ENCODE assay signal across 9 mouse cellular contexts in the genomic region with DNA sequence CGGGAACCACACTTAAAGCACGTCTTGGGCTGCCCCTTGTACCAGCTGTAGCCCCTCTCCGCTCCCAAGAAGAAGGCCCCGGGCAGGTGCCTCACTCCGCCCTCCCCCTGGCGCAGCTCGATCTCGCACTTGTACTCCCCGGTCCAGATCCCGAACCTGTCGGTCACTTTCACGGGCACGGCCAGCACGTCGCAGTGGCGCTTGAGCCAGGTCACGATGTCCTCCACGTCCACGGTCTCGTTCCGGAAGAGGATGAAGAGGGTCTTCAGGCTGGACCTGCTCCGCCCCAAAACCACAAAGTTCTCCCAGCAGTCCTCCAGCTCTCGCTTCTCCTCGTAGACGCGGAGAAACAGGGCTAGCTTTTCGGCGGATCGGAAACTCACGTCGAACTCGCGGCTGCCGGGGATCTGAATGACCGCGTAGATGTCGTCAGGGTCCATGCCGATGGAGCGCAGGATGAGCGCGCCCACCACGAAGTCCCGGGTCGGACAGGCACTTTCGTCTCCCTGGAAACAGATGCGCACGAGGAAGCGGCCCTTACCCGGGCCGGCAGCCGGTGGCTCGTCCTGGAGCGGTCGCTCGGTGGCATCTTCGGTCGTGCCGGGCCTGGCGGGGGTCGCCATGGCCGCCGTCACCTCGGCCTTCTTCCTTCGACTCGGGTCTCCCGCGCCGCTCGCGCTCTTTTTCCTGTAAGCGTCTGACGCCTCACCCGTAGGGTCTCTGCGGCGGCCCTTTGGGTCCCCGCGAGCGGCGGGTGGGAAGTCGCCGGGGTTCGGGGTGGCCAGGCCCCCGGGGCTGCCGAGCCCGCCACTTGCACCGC. TPM values are rescaled to one million over a fixed set of nuclear protein-coding genes. Genes with fewer than 3 reads are reported as not detected.
DNase-seq lines count a peak whose midpoint lies in the region; ATAC-seq lines count a peak whose summit lies in the region.
"Had no signal": no experiment of that assay in that cellular context is flagged by ENCODE, and none has a peak within 500 bp of the region (broad histone marks: within the 10 kb centered on the region; RNA-seq: fewer than 3 reads in every experiment).

No protein-coding gene starts in this region.

- H3K9me3 ChIP-seq in heart, embryonic 12.5 days (replicated peaks) = peaks cover 7% of the 10 kb centered on the region; the same call in 1 of the 2 replicates

- peak overlapping the region; percentile 99 for H3K27ac ChIP-seq in heart, embryonic 12.5 days (ENCODE audit: poor library complexity, severe bottlenecking)

- DNase-seq in adrenal gland, postnatal 14 days = peak; percentile 53
- no peak for DNase-seq in adrenal gland, postnatal 4 days (ENCODE audit: low spot score in 2 of 2)
- peak; percentile 63 to 66 for DNase-seq in cerebellum, postnatal 25 days
- DNase-seq in kidney, postnatal 10 days = peak; percentile 66
- DNase-seq in spleen, postnatal 4 days (ENCODE audit: low spot score in 2 of 2) = peak; percentile 38 to 75

- ATAC-seq in CD4-positive, CD25-positive, alpha-beta regulatory T cell, adult 4 months = peak; percentile 42
- no peak for ATAC-seq in heart, embryonic 12.5 days (ENCODE audit: insufficient number of reproducible peaks, low FRiP score)
- ATAC-seq in megakaryocyte, adult 5-6 weeks (ENCODE audit: poor library complexity, severe bottlenecking) = peak; percentile 38

- peaks cover 42% of the 10 kb centered on the region for H3K4me1 ChIP-seq in heart, embryonic 12.5 days (replicated peaks)

- H3K4me2 ChIP-seq in heart, embryonic 12.5 days = peak overlapping the region; percentile 100

- under 1% methylated on average over 86 of the region's 86 CpGs for WGBS in heart, embryonic 12.5 days

- H3K36me3 ChIP-seq in heart, embryonic 12.5 days = peaks cover 4% of the 10 kb centered on the region; the same call in 1 of the 2 replicates

- H3K4me3 ChIP-seq in heart, embryonic 12.5 days = peak overlapping the region; percentile 78

- no peaks in the 10 kb centered on the region for H3K27me3 ChIP-seq in heart, embryonic 12.5 days (replicated peaks)

- H3K9ac ChIP-seq in heart, embryonic 12.5 days = peak overlapping the region; percentile 98

RNA-seq across cellular contexts. Expression of gene Zcchc3, which starts 0.9 kb away (rescaled TPM):
- 8.3 and 9.9 TPM in 2 replicates for total RNA-seq in adrenal gland, postnatal 14 days (2021)
- total RNA-seq in adrenal gland, postnatal 4 days (2021) = 10 to 100 TPM; 18.5 to 20.2 TPM
- under 1 TPM; 0.57 to 0.75 TPM for polyA plus RNA-seq in CD4-positive, CD25-positive, alpha-beta regulatory T cell, adult 4 months (2017; shearing (Covaris generic))
- polyA plus RNA-seq in heart, embryonic 12.5 days (2016; fragmentation: Nextera tagmentation; extraction: Ambion mirVana) = 61.4 and 64.9 TPM in 2 replicates
- 0.98 and 1.9 TPM in 2 replicates for total RNA-seq in megakaryocyte, adult 5-6 weeks (2015)
- 2.1 and 2.6 TPM in 2 replicates for total RNA-seq in megakaryocyte, adult 5-6 weeks (2017)

RNA-seq across cellular contexts. Expression of gene 6820408C15Rik, which starts 1.4 kb away (rescaled TPM):
- 0.37 and 0.38 TPM in 2 replicates for total RNA-seq in adrenal gland, postnatal 14 days (2021)
- total RNA-seq in adrenal gland, postnatal 4 days (2021) = under 1 TPM; 0.37 to 0.56 TPM
- polyA plus RNA-seq in CD4-positive, CD25-positive, alpha-beta regulatory T cell, adult 4 months (2017; shearing (Covaris generic)) = not detected
- 1.7 and 2.1 TPM in 2 replicates for polyA plus RNA-seq in heart, embryonic 12.5 days (2016; fragmentation: Nextera tagmentation; extraction: Ambion mirVana)
- not detected in 2 replicates for total RNA-seq in megakaryocyte, adult 5-6 weeks (2015)
- total RNA-seq in megakaryocyte, adult 5-6 weeks (2017) = not detected in 2 replicates

RNA-seq across cellular contexts. Expression of gene Sox12, which starts 16.1 kb away (rescaled TPM):
- 14.7 and 16.0 TPM in 2 replicates for total RNA-seq in adrenal gland, postnatal 14 days (2021)
- 10 to 100 TPM; 50.9 to 51.1 TPM for total RNA-seq in adrenal gland, postnatal 4 days (2021)
- polyA plus RNA-seq in CD4-positive, CD25-positive, alpha-beta regulatory T cell, adult 4 months (2017; shearing (Covaris generic)) = under 1 TPM; 0.32 to 0.73 TPM
- 11.5 TPM in 2 replicates for polyA plus RNA-seq in heart, embryonic 12.5 days (2016; fragmentation: Nextera tagmentation; extraction: Ambion mirVana)
- 0.27 and 0.60 TPM in 2 replicates for total RNA-seq in megakaryocyte, adult 5-6 weeks (2015)
- total RNA-seq in megakaryocyte, adult 5-6 weeks (2017) = 0.12 and 0.15 TPM in 2 replicates

RNA-seq across cellular contexts. Expression of gene Nrsn2, which starts 37.5 kb away (rescaled TPM):
- 2.8 and 3.0 TPM in 2 replicates for total RNA-seq in adrenal gland, postnatal 14 days (2021)
- 1 to 10 TPM; 4.4 to 4.5 TPM for total RNA-seq in adrenal gland, postnatal 4 days (2021)
- polyA plus RNA-seq in CD4-positive, CD25-positive, alpha-beta regulatory T cell, adult 4 months (2017; shearing (Covaris generic)) = not detected
- 3.4 and 3.8 TPM in 2 replicates for polyA plus RNA-seq in heart, embryonic 12.5 days (2016; fragmentation: Nextera tagmentation; extraction: Ambion mirVana)
- not detected in 2 replicates for total RNA-seq in megakaryocyte, adult 5-6 weeks (2015)
- total RNA-seq in megakaryocyte, adult 5-6 weeks (2017) = not detected in 2 replicates

RNA-seq across cellular contexts. Expression of gene Defb23, which starts 50.4 kb away (rescaled TPM):
- total RNA-seq in adrenal gland, postnatal 14 days (2021) = not detected in 2 replicates
- not detected for total RNA-seq in adrenal gland, postnatal 4 days (2021)
- polyA plus RNA-seq in CD4-positive, CD25-positive, alpha-beta regulatory T cell, adult 4 months (2017; shearing (Covaris generic)) = not detected
- polyA plus RNA-seq in heart, embryonic 12.5 days (2016; fragmentation: Nextera tagmentation; extraction: Ambion mirVana) = not detected in 2 replicates
- total RNA-seq in megakaryocyte, adult 5-6 weeks (2015) = not detected in 2 replicates
- not detected in 2 replicates for total RNA-seq in megakaryocyte, adult 5-6 weeks (2017)
- total RNA-seq: gastrocnemius, postnatal 4 days had no signal

Comparison
In these comparisons a context has a peak if more than half of its experiments do, and no peak if none do; other contexts are left out.
1. DNase-seq: peak in adrenal gland, postnatal 14 days (single experiment), cerebellum, postnatal 25 days (2 of 2), kidney, postnatal 10 days (single experiment) and spleen, postnatal 4 days (2 of 2); none in adrenal gland, postnatal 4 days (0 of 2).